Mouse (Mus musculus) neural tube, embryonic 15.5 days (tissue): ENCODE results near the gene Ffar2. TPM values are rescaled to one million over a fixed set of nuclear protein-coding genes. Genes with fewer than 3 reads are reported as not detected.
A peak's percentile ranks its signal among the peaks of the same experiment; 100 is the strongest.

ENCODE experiments used
- ATAC-seq: fragments of 200-750 bp; cut with Nextera tagmentation; 2 replicates; pipeline ENCODE4 v1.8.0; 2017; ENCODE audit warnings: mild to moderate bottlenecking, moderate TSS enrichment, moderate library complexity; ENCODE audit not compliant: low FRiP score
- H3K27ac ChIP-seq: fragments of 300-500 bp; sonication (generic); replicated peaks from 2 replicates; pipeline ENCODE4 v1.5.1; 2015; ENCODE audit warnings: mild to moderate bottlenecking, inconsistent platforms
- H3K27me3 ChIP-seq: fragments of 300-500 bp; sonication (generic); replicated peaks from 2 replicates; pipeline ENCODE4 v1.6.1; 2015; ENCODE audit warnings: inconsistent platforms
- H3K36me3 ChIP-seq: fragments of 300-500 bp; sonication (generic); 2 replicates; pipeline ENCODE4 v1.6.1; 2015; ENCODE audit warnings: inconsistent platforms
- H3K4me1 ChIP-seq: fragments of 300-500 bp; sonication (generic); 2 replicates; pipeline ENCODE4 v1.6.1; 2015; ENCODE audit warnings: inconsistent platforms
- H3K4me2 ChIP-seq: fragments of 300-500 bp; sonication (generic); 2 replicates; pipeline ENCODE4 v1.6.1; 2015; ENCODE audit warnings: inconsistent platforms, mild to moderate bottlenecking, moderate library complexity
- H3K4me3 ChIP-seq: fragments of 300-500 bp; sonication (generic); replicated peaks from 2 replicates; pipeline ENCODE4 v1.5.1; 2015; ENCODE audit warnings: mild to moderate bottlenecking, inconsistent platforms
- H3K9ac ChIP-seq: fragments of 300-500 bp; sonication (generic); replicated peaks from 2 replicates; pipeline ENCODE4 v1.6.1; 2015; ENCODE audit warnings: mild to moderate bottlenecking, inconsistent platforms
- H3K9me3 ChIP-seq: fragments of 300-500 bp; sonication (generic); replicated peaks from 2 replicates; pipeline ENCODE4 v1.6.1; 2016; ENCODE audit warnings: inconsistent platforms
- WGBS: fragments of 180-500 bp; shearing (Covaris S2); methylation state at CpG from one replicate; pipeline ENCODE4 v1.1.7; 2015; ENCODE audit warnings: mixed read lengths; 5-methylcytosine and 5-hydroxymethylcytosine counted together
- polyA plus RNA-seq: library from polyadenylated mRNA; unstranded; fragments of >200 nt; fragmentation: Nextera tagmentation; extraction: Ambion mirVana; gene quantifications from 2 replicates; pipeline ENCODE4 v1.2.1, GENCODE M21; 2015

The Ffar2 gene
- polyA plus RNA-seq = 0.15 and 1.1 TPM in 2 replicates

GRCm38 (mm10) chr7:30823675-30824074, at the start of gene Ffar2:
TSS of gene Ffar2 (minus strand) at chr7:30823775.
- WGBS = 90% methylated on average over 18 of the region's 18 CpGs
- no peak within 1 kb of the TSS for H3K9ac ChIP-seq
- H3K27me3 ChIP-seq = no peaks in the 10 kb centered on the region
- H3K9me3 ChIP-seq = no peaks in the 10 kb centered on the region
- no peaks in the 10 kb centered on the region for H3K4me1 ChIP-seq
- no peak within 1 kb of the TSS for H3K27ac ChIP-seq
- H3K36me3 ChIP-seq = no peaks in the 10 kb centered on the region
- H3K4me3 ChIP-seq = no peak within 1 kb of the TSS
- H3K4me2 ChIP-seq = no peak within 1 kb of the TSS
- ATAC-seq = no peak

- ATAC-seq = no peak
- 25% methylated on average over 15 of the region's 15 CpGs for WGBS
- Histone ChIP-seq H3K36me3 (no peaks in the 10 kb centered on the region), H3K4me2 (peak overlapping the region; percentile 46), H3K9ac (no peak overlapping the region), H3K9me3 (no peaks in the 10 kb centered on the region), H3K27me3 (no peaks in the 10 kb centered on the region; the same call in 1 of the 2 replicates), H3K27ac (no peak overlapping the region), H3K4me1 (no peaks in the 10 kb centered on the region; the same call in 1 of the 2 replicates), H3K4me3 (no peak overlapping the region)
Measured at GRCm38 (mm10) chr7:30873083-30873482, 49.5 kb upstream of the Ffar2 start.

- WGBS = 76% methylated on average over 8 of the region's 8 CpGs
- ATAC-seq = no peak
Measured at GRCm38 (mm10) chr7:30863386-30863785, 39.8 kb upstream of the Ffar2 start.

GRCm38 (mm10) chr7:30861464-30861863, 37.9 kb upstream of the Ffar2 start, which contains the start of gene Ffar1:
TSS of gene Ffar1 (minus strand) at chr7:30861564.
- Histone ChIP-seq H3K27ac (no peak within 1 kb of the TSS), H3K9me3 (no peaks in the 10 kb centered on the region), H3K4me1 (peaks cover 4% of the 10 kb centered on the region; the same call in 1 of the 2 replicates), H3K27me3 (no peaks in the 10 kb centered on the region), H3K4me3 (no peak within 1 kb of the TSS), H3K9ac (no peak within 1 kb of the TSS), H3K4me2 (no peak within 1 kb of the TSS), H3K36me3 (no peaks in the 10 kb centered on the region)
- no peak for ATAC-seq
- 87% methylated on average over 12 of the region's 12 CpGs for WGBS

More at GRCm38 (mm10) chr7:30863386-30863785, 39.8 kb upstream of the Ffar2 start:
- Histone ChIP-seq H3K4me1 (peaks cover 4% of the 10 kb centered on the region; the same call in 1 of the 2 replicates), H3K27me3 (no peaks in the 10 kb centered on the region), H3K9me3 (no peaks in the 10 kb centered on the region), H3K36me3 (no peaks in the 10 kb centered on the region), H3K9ac (no peak overlapping the region), H3K27ac (no peak overlapping the region), H3K4me3 (no peak overlapping the region), H3K4me2 (no peak overlapping the region)

- Histone ChIP-seq H3K27me3 (0 out of 2 replicates have a peak, but pooled peaks cover 4% of the 10 kb centered on the region), H3K4me1 (peaks cover 4% of the 10 kb centered on the region; the same call in 1 of the 2 replicates), H3K4me3 (peak overlapping the region; percentile 33), H3K9me3 (no peaks in the 10 kb centered on the region), H3K36me3 (no peaks in the 10 kb centered on the region), H3K9ac (peak overlapping the region; percentile 37; the same call in 1 of the 2 replicates), H3K27ac (no peak overlapping the region), H3K4me2 (peak overlapping the region; percentile 57)
- ATAC-seq = peak; percentile 86
- 9% methylated on average over 14 of the region's 16 CpGs for WGBS
Measured at GRCm38 (mm10) chr7:30859635-30860402, 36.2 kb upstream of the Ffar2 start.

- peak; percentile 56 for ATAC-seq
- no peak overlapping the region for H3K27ac ChIP-seq
- H3K9ac ChIP-seq = no peak overlapping the region
- H3K9me3 ChIP-seq = no peaks in the 10 kb centered on the region
- H3K4me2 ChIP-seq = peak overlapping the region; percentile 57; the same call in 1 of the 2 replicates
- H3K4me1 ChIP-seq = peaks cover 4% of the 10 kb centered on the region; the same call in 1 of the 2 replicates
- H3K27me3 ChIP-seq = 0 out of 2 replicates have a peak, but pooled peaks cover 5% of the 10 kb centered on the region
- H3K36me3 ChIP-seq = no peaks in the 10 kb centered on the region
- H3K4me3 ChIP-seq = no peak overlapping the region
Measured at GRCm38 (mm10) chr7:30859290-30859634, 35.7 kb upstream of the Ffar2 start.

- Histone ChIP-seq H3K4me2 (no peak overlapping the region), H3K4me3 (no peak overlapping the region), H3K27ac (no peak overlapping the region), H3K36me3 (no peaks in the 10 kb centered on the region), H3K9me3 (no peaks in the 10 kb centered on the region), H3K9ac (no peak overlapping the region), H3K27me3 (0 out of 2 replicates have a peak, but pooled peaks cover 5% of the 10 kb centered on the region), H3K4me1 (peaks cover 4% of the 10 kb centered on the region; the same call in 1 of the 2 replicates)
- no peak for ATAC-seq
- WGBS = 61% methylated on average over 1 of the region's 1 CpGs
Measured at GRCm38 (mm10) chr7:30857746-30858145, 34.2 kb upstream of the Ffar2 start.

GRCm38 (mm10) chr7:30856078-30856477, 32.5 kb upstream of the Ffar2 start, which contains the start of gene Ffar3:
TSS of gene Ffar3 (minus strand) at chr7:30856178.
- no peak within 1 kb of the TSS for H3K4me2 ChIP-seq
- H3K27ac ChIP-seq = no peak within 1 kb of the TSS
- no peak within 1 kb of the TSS for H3K9ac ChIP-seq
- no peak for ATAC-seq
- 85% methylated on average over 6 of the region's 6 CpGs for WGBS
- H3K4me3 ChIP-seq = no peak within 1 kb of the TSS
- no peaks in the 10 kb centered on the region for H3K9me3 ChIP-seq
- H3K27me3 ChIP-seq = 0 out of 2 replicates have a peak, but pooled peaks cover 5% of the 10 kb centered on the region
- no peaks in the 10 kb centered on the region for H3K36me3 ChIP-seq
- H3K4me1 ChIP-seq = peaks cover 4% of the 10 kb centered on the region; the same call in 1 of the 2 replicates

- no peaks in the 10 kb centered on the region for H3K36me3 ChIP-seq
- ATAC-seq = no peak
- no peak overlapping the region for H3K9ac ChIP-seq
- H3K9me3 ChIP-seq = no peaks in the 10 kb centered on the region
- 84% methylated on average over 1 of the region's 1 CpGs for whole genome bisulfite sequencing
- H3K27ac ChIP-seq = no peak overlapping the region
- H3K4me1 ChIP-seq = no peaks in the 10 kb centered on the region
- H3K27me3 ChIP-seq = 0 out of 2 replicates have a peak, but pooled peaks cover 5% of the 10 kb centered on the region
- H3K4me2 ChIP-seq = no peak overlapping the region
- no peak overlapping the region for H3K4me3 ChIP-seq
Measured at GRCm38 (mm10) chr7:30851421-30851820, 27.8 kb upstream of the Ffar2 start.

- WGBS = 61% methylated on average over 6 of the region's 6 CpGs
- no peaks in the 10 kb centered on the region for H3K36me3 ChIP-seq
- ATAC-seq = no peak
Measured at GRCm38 (mm10) chr7:30847934-30848333, 24.4 kb upstream of the Ffar2 start.

GRCm38 (mm10) chr7:30847386-30847785, 23.8 kb upstream of the Ffar2 start:
- Histone ChIP-seq H3K27me3 (no peaks in the 10 kb centered on the region), H3K4me3 (no peak overlapping the region), H3K4me1 (peaks cover 22% of the 10 kb centered on the region), H3K36me3 (no peaks in the 10 kb centered on the region), H3K9me3 (no peaks in the 10 kb centered on the region), H3K9ac (no peak overlapping the region), H3K27ac (no peak overlapping the region), H3K4me2 (no peak overlapping the region)
- 86% methylated on average over 5 of the region's 5 CpGs for WGBS
- no peak for ATAC-seq

More at GRCm38 (mm10) chr7:30847934-30848333, 24.4 kb upstream of the Ffar2 start:
- H3K9ac ChIP-seq = no peak overlapping the region
- no peaks in the 10 kb centered on the region for H3K27me3 ChIP-seq
- peaks cover 22% of the 10 kb centered on the region for H3K4me1 ChIP-seq
- no peak overlapping the region for H3K27ac ChIP-seq
- no peaks in the 10 kb centered on the region for H3K9me3 ChIP-seq
- no peak overlapping the region for H3K4me3 ChIP-seq
- no peak overlapping the region for H3K4me2 ChIP-seq
